Mouse (Mus musculus): ENCODE data around the gene Klk12.

DNA sequence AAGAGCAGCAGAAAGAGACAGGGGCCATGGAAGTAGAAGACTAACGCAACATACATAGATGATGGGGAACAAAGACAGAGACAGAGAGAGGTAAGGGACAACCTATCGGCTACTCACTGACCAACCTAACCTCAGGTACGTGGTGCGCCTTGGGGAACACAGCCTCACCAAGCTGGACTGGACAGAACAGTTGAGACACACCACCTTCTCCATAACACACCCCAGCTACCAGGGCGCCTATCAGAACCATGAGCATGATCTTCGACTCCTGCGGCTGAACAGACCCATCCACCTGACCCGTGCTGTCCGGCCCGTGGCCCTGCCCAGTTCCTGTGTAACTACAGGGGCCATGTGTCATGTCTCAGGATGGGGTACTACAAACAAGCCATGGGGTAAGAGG, 2.0 kb downstream of the Klk12 start:
- no peak for TF ChIP-seq POLR2A (IDR thresholded peaks at IDR 0.05; ENCODE audit: borderline replicate concordance, extremely low read depth, low read depth, low read length)
- TF ChIP-seq CTCF (IDR thresholded peaks at IDR 0.05; ENCODE audit: insufficient read depth, low read length), result no peak
